Mouse (Mus musculus) heart, adult 9 months (tissue): Measurements from ENCODE around the gene Atp8a2.
"Not testable (repeated sequence)": the region's sequence is repeated elsewhere in the genome, so short reads cannot be mapped to it uniquely, and the experiment has no call there.

ENCODE experiments used
- DNase-seq, 2 experiments: peaks; one replicate each; pipeline ENCODE4 v3.0.0; 2022; ENCODE audit warnings: low spot score in 2 of 2

Gene Atp8a2

DNA sequence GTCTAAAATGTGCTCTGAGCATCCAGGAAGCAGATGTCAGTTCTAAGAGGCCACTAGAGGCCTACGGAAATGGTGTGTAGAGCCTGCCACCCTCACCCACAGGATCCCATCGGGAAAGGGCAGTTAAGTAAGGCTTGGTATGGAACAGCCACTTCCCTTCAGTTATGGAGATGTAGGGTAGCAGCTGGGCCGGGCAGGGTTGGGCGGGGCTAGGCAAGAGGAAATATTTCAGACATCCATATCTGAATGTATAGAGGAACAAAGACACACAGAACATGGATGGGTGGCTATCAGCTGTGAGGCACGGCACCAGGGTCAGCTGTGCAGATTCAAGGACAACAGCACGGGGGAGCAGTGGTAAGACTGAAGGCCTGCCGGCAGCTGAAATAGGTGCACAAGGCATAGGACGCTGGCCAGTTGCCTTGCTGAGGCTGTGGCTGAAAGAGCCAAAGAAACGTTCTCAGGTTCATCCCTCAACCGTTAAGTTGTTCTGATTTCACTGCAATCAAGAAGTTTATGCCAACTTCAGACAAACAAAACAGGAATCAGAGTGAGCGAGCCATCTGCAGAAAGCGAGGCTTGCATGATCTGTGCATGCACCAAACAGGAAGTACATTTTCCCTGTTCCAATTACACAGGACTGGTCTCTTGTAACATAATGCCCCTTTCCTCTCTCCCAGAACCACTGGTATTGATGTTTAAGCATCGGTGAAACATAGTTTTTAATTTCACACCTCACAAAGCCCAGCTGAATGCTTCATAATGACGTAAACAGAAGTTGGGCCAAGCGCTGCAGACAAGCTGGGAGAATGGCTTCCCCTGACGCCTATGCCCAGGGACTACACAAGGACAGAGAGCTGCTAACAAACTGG lies 549.9 kb downstream of the Atp8a2 start:
- no peak for DNase-seq

DNA sequence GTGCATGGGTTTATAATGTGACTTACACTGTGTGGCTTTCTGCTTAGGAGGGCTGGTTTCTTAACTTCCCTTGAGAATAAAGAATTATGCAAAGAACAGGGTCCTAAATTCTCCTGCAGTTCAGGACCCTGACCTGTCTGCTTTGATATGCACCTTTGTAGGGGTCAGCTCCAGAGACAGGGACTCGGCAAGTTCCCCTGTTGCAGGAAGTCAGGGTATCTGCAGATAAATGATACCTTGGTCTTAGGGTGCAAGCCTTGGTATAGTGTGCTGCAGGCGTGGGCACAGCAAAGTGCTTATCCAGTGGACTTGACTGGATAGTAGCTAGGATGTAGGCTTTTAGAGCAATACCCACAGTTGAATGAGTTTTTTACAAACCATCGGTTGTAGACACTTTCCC lies 552.1 kb downstream of the Atp8a2 start:
- DNase-seq, result no peak

DNA sequence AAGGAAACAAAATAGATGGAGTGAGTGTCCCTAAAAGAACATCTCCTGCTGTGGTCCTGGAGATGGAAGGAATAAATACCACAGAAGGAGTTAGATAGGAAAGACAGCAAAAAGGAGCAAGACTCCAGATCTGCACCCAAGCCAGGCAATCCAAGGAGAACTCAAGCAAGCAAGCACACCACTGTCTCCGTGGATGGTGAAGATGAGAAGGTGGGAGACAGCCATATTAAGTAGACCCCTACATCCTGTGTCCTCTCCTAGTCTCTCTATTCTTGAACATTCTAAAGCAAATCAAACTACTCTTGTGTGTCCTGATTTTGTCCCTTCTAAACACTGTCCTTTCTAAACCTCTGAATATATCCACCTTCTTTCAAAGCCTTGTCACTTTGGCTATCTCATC lies 552.8 kb downstream of the Atp8a2 start:
- DNase-seq, result no peak

DNA sequence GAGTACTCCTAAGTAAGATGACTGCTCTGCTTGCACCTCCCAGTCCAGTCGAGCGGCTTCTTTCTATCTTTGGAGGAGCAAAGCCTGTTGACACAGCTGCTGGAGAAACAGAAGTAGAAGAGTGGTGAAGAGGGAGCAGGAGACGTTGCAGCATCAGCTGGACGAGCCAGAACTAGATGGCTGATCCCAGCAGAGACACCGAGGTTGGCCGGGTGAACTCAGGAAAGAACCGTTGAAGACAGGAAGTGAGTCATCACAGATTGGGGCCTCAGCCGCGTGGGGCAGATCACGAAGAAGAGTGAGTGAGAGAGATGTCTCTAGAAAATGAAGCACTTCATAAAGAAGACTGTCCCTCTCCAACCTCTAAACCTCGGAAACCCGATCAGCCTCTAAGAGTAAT lies 553.4 kb downstream of the Atp8a2 start:
- no peak for DNase-seq

DNA sequence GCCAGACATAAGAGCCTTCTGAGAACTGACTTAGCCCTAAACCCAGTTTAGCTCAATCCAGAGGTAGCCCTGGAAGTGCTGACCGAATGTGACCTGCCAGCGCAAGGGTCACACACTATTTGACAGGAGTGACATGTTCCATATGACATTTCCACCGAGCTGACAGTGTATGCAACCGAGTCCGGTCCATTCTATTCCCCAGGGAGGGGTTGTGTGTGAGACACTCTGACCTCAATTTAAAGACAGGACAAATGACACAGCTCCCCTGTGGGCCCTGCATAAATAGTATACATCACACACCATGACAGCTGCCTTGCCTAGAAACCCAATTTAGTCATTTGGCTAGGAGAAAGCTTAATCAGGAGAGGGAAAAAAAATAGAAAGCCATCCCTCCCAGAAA lies 555.1 kb downstream of the Atp8a2 start:
- no peak for DNase-seq

DNA sequence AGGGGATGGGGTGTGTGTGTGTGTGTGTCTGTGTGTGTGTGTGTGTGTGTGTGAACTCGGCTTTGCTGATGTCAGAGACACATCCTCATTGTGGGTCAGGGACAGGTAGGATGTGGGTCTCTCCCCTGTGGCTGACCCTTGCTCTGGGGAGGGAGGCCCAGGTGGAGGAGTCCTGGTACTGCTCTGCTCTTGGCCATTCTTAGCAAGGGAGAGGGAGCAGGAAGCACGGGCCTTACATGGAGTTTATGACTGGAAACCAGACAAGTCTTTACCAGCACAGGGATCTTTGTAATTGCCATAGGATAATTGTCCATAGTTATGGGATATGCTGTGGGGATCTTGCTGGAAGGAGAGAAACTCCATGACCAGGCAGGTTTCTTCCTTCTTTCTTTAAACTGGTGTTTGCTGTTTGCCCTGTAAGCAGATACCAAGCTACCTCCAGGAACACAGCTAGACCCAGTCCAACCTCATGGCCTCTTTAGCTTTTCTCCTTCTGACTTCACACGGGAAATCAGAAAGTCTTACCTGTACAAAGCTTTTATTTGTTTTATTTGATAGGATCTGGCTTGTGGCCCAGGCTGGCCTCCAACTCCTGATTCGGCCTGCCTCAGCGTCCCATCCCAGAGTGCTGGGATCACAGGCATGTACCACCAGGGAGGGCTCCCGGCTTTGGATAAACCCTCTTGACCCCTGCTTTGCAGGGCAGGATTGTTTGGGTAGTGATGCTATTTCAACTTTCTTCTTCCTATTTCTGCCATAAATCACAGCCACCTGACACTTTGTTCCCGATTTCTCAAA lies 557.9 kb downstream of the Atp8a2 start:
- DNase-seq, result no peak

DNA sequence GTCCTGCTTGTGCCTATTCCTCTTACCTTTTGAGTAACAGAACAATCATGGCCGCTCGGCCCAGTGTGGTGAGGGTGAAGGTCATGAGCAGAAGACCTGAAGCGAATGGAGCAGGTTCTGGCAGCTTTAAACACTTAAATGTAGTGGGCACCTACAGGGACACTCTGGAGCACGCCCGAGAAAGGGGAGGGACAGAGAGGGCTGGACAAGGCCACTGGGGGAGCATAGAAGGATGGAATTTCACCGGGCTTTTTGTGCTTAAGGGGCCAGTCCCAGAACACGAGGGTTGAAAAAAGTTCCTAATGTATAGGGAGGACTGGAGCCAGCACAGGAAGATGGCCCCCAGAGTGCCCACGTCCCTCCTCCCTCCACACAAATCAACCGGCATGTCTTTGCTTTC lies 563.0 kb downstream of the Atp8a2 start:
- no peak for DNase-seq

DNA sequence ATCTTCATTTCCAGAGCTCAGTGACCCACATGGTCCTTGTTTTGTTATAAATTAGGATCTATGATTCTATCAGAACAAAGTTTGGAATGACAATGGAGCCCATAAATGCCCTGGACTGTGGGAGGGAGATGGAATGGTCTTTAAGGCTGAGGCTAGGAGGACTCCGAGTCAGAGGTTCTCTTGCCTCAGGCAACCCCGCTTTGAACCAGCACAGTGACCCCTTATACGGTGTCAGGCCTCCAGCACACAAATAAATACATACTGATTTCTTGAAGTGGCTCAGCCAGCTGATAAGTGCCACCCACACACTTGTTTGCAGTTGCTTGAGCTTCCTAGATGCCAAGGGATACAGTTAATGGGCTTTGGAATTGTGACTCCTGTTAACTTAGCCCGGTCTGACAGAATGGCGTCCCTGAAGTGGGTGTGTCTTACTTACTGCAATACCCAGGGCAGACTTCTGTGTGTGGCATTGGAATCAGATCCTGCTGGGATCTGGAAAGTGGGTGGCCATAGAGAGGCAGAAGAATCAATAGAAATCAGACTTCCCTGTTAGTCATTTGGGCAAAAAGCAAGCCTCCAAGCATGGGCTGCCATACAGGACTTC lies 563.6 kb downstream of the Atp8a2 start:
- no peak for DNase-seq

DNA sequence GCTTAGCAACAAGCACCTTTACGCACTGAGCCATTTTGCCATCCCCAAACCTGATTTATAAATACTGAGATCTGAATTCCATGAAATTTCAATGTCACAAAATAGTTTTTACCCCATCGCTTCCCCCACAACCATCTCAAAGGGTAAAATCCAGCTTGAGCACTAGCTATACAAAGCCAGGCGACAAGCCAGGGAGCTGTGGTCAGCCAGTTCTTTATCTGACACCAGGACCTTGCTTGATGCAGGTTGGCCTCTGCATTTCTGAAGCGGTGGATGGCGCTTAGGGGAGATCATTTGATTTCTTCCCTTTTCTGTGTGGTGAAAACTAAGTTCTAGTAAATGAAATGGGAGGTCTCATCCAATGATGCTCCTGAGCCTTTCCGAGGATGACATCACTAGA lies 564.9 kb downstream of the Atp8a2 start:
- no peak for DNase-seq

DNA sequence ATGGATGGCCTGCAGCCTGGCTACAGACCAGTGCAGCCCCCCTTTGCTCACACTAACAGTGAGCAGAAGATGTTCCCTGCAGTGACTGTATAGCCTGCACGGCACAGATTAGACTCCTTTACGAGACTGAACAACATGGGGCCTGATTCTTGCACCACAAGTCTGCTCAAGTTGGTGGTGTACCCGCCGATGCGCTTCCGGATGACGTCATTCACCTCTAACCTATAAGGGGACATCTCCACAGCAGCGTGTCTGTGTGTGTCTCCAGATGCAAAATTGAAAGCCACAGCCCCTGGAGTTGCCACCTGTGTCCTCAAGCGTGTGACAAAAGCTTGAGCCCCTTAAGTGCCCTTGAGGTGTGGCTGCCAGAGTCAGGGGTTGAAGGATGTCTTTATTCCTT lies 566.9 kb downstream of the Atp8a2 start:
- no peak for DNase-seq

DNA sequence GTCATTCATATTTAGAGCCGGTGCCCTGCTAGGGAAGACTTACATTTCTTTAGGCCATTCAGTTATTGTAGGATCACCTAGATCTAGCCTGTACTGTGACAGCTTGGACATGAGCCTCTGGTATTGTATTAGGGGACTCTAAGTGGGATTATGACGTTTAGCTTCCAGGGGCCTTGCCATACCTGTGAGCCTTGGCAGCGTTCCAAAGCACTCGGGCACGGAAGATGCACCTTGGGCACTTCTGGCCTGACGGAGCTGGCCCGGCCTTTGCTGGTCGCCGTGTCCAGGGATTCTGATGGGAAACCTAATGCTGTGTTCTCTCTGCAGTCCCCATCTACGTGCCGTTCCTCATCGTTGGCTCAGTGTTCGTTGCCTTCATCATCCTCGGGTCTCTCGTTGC lies 567.7 kb downstream of the Atp8a2 start:
- DNase-seq, result no peak

DNA sequence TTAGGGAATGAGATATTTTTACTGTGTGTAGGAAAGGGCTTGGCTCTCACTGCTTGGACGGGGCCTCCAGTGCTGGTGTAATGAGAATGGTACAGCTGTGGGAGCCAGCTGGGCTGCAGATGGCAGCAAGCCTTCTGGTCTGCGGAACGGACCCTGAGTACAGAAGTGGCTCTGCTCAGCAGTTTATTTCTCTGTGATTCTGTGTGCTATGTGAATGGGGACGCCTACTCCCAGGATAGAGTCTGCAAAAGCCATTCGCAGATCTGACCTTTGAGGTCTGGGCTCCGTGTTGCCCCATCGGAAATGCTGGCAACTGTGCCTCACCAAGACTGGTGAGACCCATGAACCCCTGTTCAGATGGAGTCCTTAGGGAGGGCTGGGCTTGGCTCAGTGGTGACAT lies 569.2 kb downstream of the Atp8a2 start:
- no peak for DNase-seq

DNA sequence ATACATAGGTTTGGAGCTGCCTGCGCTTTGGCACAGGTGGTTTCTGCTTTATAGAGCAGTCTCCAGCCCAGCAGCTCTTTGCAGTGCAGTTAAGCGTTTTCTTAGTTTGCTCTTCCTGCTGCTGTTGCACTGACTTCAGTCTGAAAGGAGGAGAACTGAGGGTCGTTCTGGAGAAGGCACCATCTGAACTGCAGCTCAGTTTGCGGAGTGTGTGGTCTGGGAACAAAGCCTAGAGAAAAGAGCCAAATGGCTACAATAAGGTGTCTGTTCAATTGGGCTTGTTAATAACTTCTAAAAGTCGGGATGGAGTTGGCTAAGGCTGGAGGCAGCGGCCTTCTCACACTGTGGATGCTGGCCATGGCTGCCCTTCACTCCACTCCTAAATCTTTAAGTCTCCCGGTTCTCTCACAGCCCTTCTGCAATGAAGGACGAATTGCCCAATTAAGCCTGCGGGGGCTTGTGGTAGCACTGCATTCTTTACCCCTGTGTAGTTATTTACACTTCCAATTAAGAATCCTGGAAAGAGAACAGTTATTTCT lies 569.8 kb downstream of the Atp8a2 start:
- DNase-seq, result no peak

DNA sequence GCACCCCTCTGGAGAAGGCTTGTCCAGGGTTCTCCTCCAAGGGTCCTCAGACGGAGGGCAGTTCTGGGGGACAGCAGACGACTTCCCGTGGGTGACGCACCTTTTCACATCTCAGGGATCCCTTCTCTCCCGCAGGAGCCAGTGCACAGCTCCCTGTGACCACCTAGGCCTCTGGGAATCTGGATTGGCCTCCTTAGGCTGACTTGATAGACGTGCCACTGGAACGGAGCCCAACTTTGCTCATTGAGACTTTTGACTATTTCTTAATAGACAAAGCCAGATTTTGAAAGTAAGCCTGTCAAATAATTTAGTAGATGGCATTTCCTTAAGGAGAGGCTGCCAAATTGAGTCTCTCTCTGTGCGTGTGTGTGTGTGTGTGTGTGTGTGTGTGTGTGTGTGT lies 570.3 kb downstream of the Atp8a2 start:
- DNase-seq, result no peak

DNA sequence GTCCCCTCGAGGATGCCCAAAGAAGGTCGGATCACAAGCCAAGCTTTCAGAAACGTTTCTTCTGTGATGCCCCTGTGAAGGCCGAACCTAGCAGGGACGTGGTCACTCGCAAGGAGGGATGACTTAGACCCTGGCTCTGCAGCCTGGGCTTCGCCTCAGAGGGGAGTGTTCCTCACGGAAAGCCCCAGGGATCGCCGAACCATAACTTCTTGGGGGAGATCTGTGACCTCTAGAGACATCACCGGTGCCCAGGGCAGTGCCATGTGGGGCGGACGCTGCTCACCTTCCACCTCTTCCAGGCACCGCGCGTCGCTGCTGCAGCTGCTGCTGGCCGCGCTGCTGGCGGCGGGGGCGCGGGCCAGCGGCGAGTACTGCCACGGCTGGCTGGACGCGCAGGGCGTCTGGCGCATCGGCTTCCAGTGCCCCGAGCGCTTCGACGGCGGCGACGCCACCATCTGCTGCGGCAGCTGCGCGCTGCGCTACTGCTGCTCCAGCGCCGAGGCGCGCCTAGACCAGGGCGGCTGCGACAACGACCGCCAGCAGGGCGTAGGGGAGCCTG lies 571.1 kb downstream of the Atp8a2 start:
- no peak for DNase-seq

DNA sequence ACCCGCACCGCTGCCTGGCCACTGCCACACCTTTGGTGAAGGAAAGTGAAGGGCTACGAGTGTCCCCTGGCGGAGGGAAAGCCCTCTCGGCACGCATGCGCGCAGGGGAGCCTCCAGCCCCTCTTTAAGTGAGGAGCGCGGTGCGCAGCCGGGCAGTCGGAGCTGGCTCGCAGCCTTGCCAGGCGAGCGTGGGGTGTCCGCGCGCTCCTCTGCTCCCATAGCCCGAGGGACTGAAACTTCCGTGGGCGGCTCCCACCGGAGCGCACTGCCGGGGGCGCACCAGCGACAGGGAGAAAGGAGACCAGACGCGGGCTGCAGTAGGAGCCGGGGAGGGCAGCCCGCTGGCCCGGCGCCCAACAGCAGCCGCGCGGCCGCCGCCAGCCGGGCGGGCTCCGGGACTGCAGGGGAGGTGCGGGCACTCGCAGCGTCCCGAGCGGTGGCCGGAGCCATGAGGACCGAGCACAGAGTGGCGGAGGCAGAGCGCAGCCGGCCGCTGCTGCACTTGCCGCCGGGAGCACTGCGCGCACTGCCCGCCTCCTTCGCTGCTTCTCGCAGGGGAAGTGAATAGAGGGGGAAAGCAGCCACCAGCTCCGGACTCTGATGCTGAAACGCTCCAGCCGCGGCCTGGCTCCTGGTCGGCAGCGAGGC lies 571.7 kb downstream of the Atp8a2 start, which contains the start of gene Shisa2:
TSS of gene Shisa2 (plus strand) at position 151 of the 648 bp plus-strand sequence.
- DNase-seq, result peak; percentile 52 to 64

DNA sequence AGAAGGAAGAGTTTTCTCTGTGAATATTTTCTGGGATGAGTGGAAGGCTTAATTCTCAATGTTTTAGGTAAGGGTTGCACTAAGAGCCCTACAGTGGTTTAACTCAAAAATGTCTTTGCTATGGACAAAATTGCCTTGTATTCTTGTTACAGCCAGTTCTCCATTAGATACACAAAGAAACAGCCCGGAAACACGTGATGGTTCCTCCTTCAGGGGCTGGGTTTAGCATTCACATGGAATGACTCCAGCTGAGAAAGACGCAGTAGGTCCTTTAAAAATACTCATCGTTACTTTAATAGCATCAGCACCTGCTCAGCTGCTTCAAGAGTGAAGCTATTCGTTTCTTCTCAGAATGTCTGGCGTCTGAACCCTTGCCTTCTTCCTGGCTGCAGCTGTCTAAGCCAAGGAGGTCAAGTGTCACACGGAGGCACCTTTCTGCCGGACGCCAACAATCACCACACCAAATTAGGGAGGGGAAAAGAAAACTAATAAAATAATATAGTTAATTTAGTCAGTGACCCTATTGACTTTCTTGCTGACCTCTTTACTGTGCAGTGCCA lies 572.6 kb downstream of the Atp8a2 start:
- DNase-seq, result no peak

DNA sequence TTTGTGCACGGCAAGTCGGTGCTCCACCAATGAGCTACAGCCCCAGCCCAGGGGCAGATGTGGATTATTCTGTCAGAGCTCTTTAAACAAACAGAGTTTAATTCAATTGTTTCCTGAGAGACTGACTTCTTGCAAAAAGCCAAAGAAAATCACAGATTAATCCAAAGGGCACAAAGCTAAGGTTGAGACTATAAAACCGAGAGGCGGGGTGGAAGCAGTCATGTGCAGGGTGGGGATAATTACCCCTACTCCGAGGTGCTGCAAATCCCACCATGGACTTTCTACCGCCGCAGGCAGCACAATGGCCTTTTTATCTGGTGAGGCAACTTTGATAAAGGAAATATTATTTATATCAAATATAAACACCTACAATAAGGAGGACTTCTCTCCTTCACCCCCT lies 580.2 kb downstream of the Atp8a2 start:
- no peak for DNase-seq

DNA sequence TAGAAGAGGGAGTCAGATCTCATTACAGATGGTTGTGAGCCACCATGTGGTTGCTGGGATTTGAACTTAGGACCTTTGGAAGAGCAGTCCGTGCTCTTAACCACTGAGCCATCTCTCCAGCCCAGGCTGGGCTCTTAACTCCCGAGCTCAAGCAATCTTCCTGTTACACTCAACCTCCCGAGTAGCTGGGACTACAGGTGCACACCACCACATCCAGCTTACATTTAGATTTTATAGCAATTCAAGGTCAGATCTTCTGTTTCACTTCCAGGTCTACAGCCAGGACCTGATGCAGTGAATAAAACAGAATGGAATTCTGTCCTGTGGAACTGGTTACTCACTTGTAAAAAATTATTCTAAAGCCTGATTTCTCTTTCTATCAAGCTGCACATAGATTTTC lies 582.8 kb downstream of the Atp8a2 start:
- DNase-seq, result not testable (repeated sequence)

DNA sequence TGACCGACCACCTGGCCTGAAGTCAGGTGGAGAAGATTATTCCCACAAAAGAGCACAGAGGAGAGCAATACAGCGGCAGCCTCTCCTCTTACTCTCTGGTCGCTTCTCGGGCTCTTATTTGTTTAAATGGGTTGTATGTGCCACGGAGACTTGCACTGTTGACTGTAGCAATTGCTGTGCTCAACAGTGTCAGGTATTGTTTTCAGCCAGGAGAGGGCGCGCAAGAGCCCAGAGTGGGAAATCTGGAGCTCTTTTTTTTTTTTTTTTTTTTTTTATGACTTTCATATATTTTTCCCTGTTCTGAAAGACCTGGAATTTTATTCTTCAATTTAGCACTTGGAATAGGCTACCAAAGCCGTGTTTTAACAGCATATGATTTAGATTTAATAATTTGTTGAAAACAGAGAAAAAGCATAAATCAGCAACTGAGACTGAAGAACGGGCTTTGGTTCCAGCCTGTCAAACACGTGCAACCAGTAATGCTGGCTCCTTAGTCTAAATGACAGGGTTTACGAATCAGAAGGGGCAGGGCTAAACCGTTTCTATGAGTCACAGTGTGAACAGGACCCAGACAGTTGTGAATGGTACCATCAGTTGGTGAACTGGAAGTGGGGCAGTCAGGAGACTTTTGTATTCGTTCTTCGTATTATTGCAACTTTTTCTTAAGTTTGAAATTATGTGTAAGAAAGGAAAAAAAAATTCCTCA lies 583.9 kb downstream of the Atp8a2 start:
- peak in 1 of 2 experiments; percentile 14 for DNase-seq

DNA sequence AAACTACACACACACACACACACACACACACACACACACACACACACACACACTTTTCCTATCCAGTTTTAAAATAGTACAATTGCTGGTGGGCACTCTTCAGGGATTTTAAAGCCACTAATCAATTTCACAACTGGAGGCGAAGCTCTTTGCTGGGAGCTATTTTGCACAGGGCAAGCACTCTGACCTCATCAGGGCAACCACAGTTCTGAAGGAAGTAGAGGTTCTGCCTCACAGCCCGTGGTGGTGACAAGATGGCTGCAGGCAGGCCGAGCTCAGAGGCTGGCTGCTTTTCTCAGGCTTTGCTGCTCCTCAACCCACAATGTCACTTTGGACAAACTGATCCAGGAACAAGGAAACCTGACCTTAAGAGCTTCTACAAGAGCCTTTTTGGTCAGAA lies 590.0 kb downstream of the Atp8a2 start:
- DNase-seq, result no peak
